20 mouse cellular contexts compared by ENCODE assay signal in genomic region chr19:23106859-23107258, GRCm38 (mm10). TPM values are rescaled to one million over a fixed set of nuclear protein-coding genes. Genes with fewer than 3 reads are reported as not detected.
DNase-seq lines count a peak whose midpoint lies in the region; ATAC-seq and TF ChIP-seq lines count a peak whose summit lies in the region.
"Had no signal": no experiment of that assay in that cellular context is flagged by ENCODE, and none has a peak within 500 bp of the region (broad histone marks: within the 10 kb centered on the region; RNA-seq: fewer than 3 reads in every experiment).

No protein-coding gene starts in this region.

- no peak overlapping the region for H3K9ac ChIP-seq in forebrain, postnatal 0 days
- no peak overlapping the region for H3K9ac ChIP-seq in forebrain, embryonic 11.5 days (ENCODE audit: low read length)
- no peak overlapping the region for H3K9ac ChIP-seq in midbrain, postnatal 0 days (replicated peaks; ENCODE audit: low read length, poor library complexity, severe bottlenecking)
- no peak overlapping the region for H3K9ac ChIP-seq in midbrain, embryonic 16.5 days (ENCODE audit: low read depth, low read length)
- H3K9ac ChIP-seq in intestine, embryonic 15.5 days, result no peak overlapping the region
- H3K9ac ChIP-seq: forebrain, embryonic 13.5 days; heart, embryonic 15.5 days; hindbrain, embryonic 15.5 days had no signal

- intact Hi-C loops in heart, postnatal 14 days (cut with DNase I), result no loop called here

- H3K9me3 ChIP-seq in forebrain, postnatal 0 days (ENCODE audit: low read length), result no peaks in the 10 kb centered on the region
- H3K9me3 ChIP-seq in forebrain, embryonic 11.5 days (ENCODE audit: control insufficient read depth, low read length), result no peaks in the 10 kb centered on the region
- H3K9me3 ChIP-seq in midbrain, postnatal 0 days (ENCODE audit: low read length), result no peaks in the 10 kb centered on the region
- H3K9me3 ChIP-seq in midbrain, embryonic 16.5 days (replicated peaks; ENCODE audit: control insufficient read depth, low read length, poor library complexity, severe bottlenecking), result no peaks in the 10 kb centered on the region
- H3K9me3 ChIP-seq in intestine, embryonic 15.5 days, result no peaks in the 10 kb centered on the region
- H3K9me3 ChIP-seq: forebrain, embryonic 13.5 days; heart, embryonic 15.5 days; hindbrain, embryonic 15.5 days had no signal

- no peaks in the 10 kb centered on the region for H3K36me3 ChIP-seq in forebrain, postnatal 0 days (ENCODE audit: insufficient read depth)
- no peaks in the 10 kb centered on the region for H3K36me3 ChIP-seq in forebrain, embryonic 11.5 days (ENCODE audit: control insufficient read depth, insufficient read depth, low read length)
- H3K36me3 ChIP-seq in midbrain, postnatal 0 days (ENCODE audit: insufficient read depth, low read length), result no peaks in the 10 kb centered on the region
- H3K36me3 ChIP-seq in midbrain, embryonic 16.5 days (ENCODE audit: control insufficient read depth, insufficient read depth, low read length), result no peaks in the 10 kb centered on the region
- no peaks in the 10 kb centered on the region for H3K36me3 ChIP-seq in intestine, embryonic 15.5 days
- H3K36me3 ChIP-seq: heart, embryonic 15.5 days; hindbrain, embryonic 15.5 days had no signal

- no peak overlapping the region for H3K4me3 ChIP-seq in forebrain, postnatal 0 days (ENCODE audit: low read depth, low read length)
- H3K4me3 ChIP-seq in forebrain, embryonic 11.5 days (ENCODE audit: low read depth, low read length), result no peak overlapping the region
- H3K4me3 ChIP-seq in midbrain, postnatal 0 days (ENCODE audit: low read depth, low read length), result no peak overlapping the region
- H3K4me3 ChIP-seq in midbrain, embryonic 16.5 days (ENCODE audit: low read depth, low read length), result no peak overlapping the region
- H3K4me3 ChIP-seq in intestine, embryonic 15.5 days (replicated peaks), result no peak overlapping the region
- H3K4me3 ChIP-seq: forebrain, embryonic 13.5 days; heart, adult 2 months; heart, embryonic 15.5 days; hindbrain, embryonic 15.5 days had no signal

- TF ChIP-seq CTCF in forebrain, postnatal 0 days (IDR thresholded peaks at IDR 0.05; ENCODE audit: low read depth), result no peak
- TF ChIP-seq CTCF in midbrain, postnatal 0 days (IDR thresholded peaks at IDR 0.05), result no peak

- H3K4me2 ChIP-seq in forebrain, postnatal 0 days (ENCODE audit: low read depth), result no peak overlapping the region
- no peak overlapping the region for H3K4me2 ChIP-seq in forebrain, embryonic 11.5 days (ENCODE audit: low read depth, low read length, severe bottlenecking)
- no peak overlapping the region for H3K4me2 ChIP-seq in midbrain, postnatal 0 days (ENCODE audit: low read depth, low read length, poor library complexity, severe bottlenecking)
- H3K4me2 ChIP-seq in midbrain, embryonic 16.5 days (ENCODE audit: low read length), result no peak overlapping the region
- H3K4me2 ChIP-seq in intestine, embryonic 15.5 days (replicated peaks), result no peak overlapping the region
- H3K4me2 ChIP-seq: forebrain, embryonic 13.5 days; heart, embryonic 11.5 days; heart, embryonic 15.5 days; hindbrain, embryonic 15.5 days had no signal

- no peaks in the 10 kb centered on the region for H3K27me3 ChIP-seq in forebrain, postnatal 0 days (ENCODE audit: insufficient read depth, low read length)
- H3K27me3 ChIP-seq in forebrain, embryonic 11.5 days (ENCODE audit: control insufficient read depth, insufficient read depth, low read length), result no peaks in the 10 kb centered on the region
- H3K27me3 ChIP-seq in midbrain, postnatal 0 days (ENCODE audit: insufficient read depth, low read length), result no peaks in the 10 kb centered on the region
- no peaks in the 10 kb centered on the region for H3K27me3 ChIP-seq in midbrain, embryonic 16.5 days (ENCODE audit: control insufficient read depth, insufficient read depth, low read depth, low read length)
- H3K27me3 ChIP-seq in intestine, embryonic 15.5 days (replicated peaks), result no peaks in the 10 kb centered on the region
- H3K27me3 ChIP-seq: forebrain, embryonic 13.5 days; heart, embryonic 15.5 days; hindbrain, embryonic 15.5 days; Patski had no signal

- WGBS in forebrain, postnatal 0 days, result 54% methylated on average over 5 of the region's 5 CpGs
- WGBS in forebrain, embryonic 11.5 days, result 87% methylated on average over 5 of the region's 5 CpGs
- WGBS in midbrain, postnatal 0 days, result 63% methylated on average over 5 of the region's 5 CpGs
- WGBS in midbrain, embryonic 16.5 days, result 71% methylated on average over 5 of the region's 5 CpGs
- WGBS in intestine, embryonic 15.5 days, result 86% methylated on average over 5 of the region's 5 CpGs

- no peaks in the 10 kb centered on the region for H3K4me1 ChIP-seq in forebrain, postnatal 0 days (ENCODE audit: insufficient read depth)
- no peaks in the 10 kb centered on the region for H3K4me1 ChIP-seq in forebrain, embryonic 11.5 days (replicated peaks; ENCODE audit: control insufficient read depth, insufficient read depth, low read length)
- H3K4me1 ChIP-seq in midbrain, postnatal 0 days (ENCODE audit: insufficient read depth, low read length), result no peaks in the 10 kb centered on the region
- H3K4me1 ChIP-seq in midbrain, embryonic 16.5 days (ENCODE audit: control insufficient read depth, insufficient read depth, low read length), result no peaks in the 10 kb centered on the region
- no peaks in the 10 kb centered on the region for H3K4me1 ChIP-seq in intestine, embryonic 15.5 days (replicated peaks)
- H3K4me1 ChIP-seq: forebrain, embryonic 13.5 days; heart, embryonic 15.5 days; hindbrain, embryonic 15.5 days had no signal

- peak; percentile 76 for ATAC-seq in forebrain, postnatal 0 days
- no peak for ATAC-seq in forebrain, embryonic 11.5 days (replicated peaks; ENCODE audit: low FRiP score)
- no peak for ATAC-seq in midbrain, postnatal 0 days (ENCODE audit: low FRiP score)
- ATAC-seq in midbrain, embryonic 16.5 days, result no peak
- ATAC-seq in intestine, embryonic 15.5 days, result no peak
- ATAC-seq: activated CD4-positive, CD25-positive, alpha-beta regulatory T cell, adult 4 months; forebrain, embryonic 13.5 days; inflammation-experienced regulatory T-cells, adult 6 months; Patski had no signal

- peak; percentile 19 for DNase-seq in forebrain, postnatal 0 days
- no peak for DNase-seq in forebrain, embryonic 11.5 days (ENCODE audit: low spot score)
- DNase-seq in midbrain, postnatal 0 days (ENCODE audit: low spot score), result peak; percentile 34
- peak; percentile 59 for DNase-seq in fibroblast of lung, adult 2 months (ENCODE audit: low read depth)
- no peak for DNase-seq in heart, postnatal 14 days
- DNase-seq: adrenal gland, postnatal 14 days; cerebellum, adult 2 months; cerebellum, postnatal 10 days; gastrocnemius, postnatal 14 days; heart, adult 2 months had no signal

- H3K27ac ChIP-seq in forebrain, postnatal 0 days (ENCODE audit: low read depth, low read length), result 0 out of 2 replicates have a peak overlapping the region, but pooled peaks have one; percentile 51
- H3K27ac ChIP-seq in forebrain, embryonic 11.5 days (ENCODE audit: low read depth, low read length), result no peak overlapping the region
- H3K27ac ChIP-seq in midbrain, postnatal 0 days (ENCODE audit: low read depth, low read length), result no peak overlapping the region
- no peak overlapping the region for H3K27ac ChIP-seq in midbrain, embryonic 16.5 days (ENCODE audit: low read length)
- H3K27ac ChIP-seq in intestine, embryonic 15.5 days, result no peak overlapping the region
- H3K27ac ChIP-seq: forebrain, embryonic 13.5 days; heart, adult 2 months; heart, embryonic 15.5 days; hindbrain, embryonic 15.5 days had no signal

RNA-seq across cellular contexts. Expression of gene Klf9, which starts 34.2 kb away (rescaled TPM):
- 22.5 and 25.9 TPM in 2 replicates for total RNA-seq in forebrain, postnatal 0 days (2014; rRNA removed)
- 10.2 and 11.4 TPM in 2 replicates for polyA plus RNA-seq in forebrain, postnatal 0 days (2015; fragmentation: Nextera tagmentation; extraction: Ambion mirVana)
- 0.86 and 0.91 TPM in 2 replicates for polyA plus RNA-seq in forebrain, embryonic 11.5 days (2014; fragmentation: Nextera tagmentation; extraction: Ambion mirVana)
- total RNA-seq in midbrain, postnatal 0 days (2014; rRNA removed), result 13.8 and 14.7 TPM in 2 replicates
- 6.3 and 7.4 TPM in 2 replicates for polyA plus RNA-seq in midbrain, postnatal 0 days (2015; fragmentation: Nextera tagmentation; extraction: Ambion mirVana)
- 2.3 and 3.1 TPM in 2 replicates for polyA plus RNA-seq in midbrain, embryonic 16.5 days (2015; fragmentation: Nextera tagmentation; extraction: Ambion mirVana)
- polyA plus RNA-seq in intestine, embryonic 15.5 days (2015; fragmentation: Nextera tagmentation; extraction: Ambion mirVana), result 3.9 and 4.6 TPM in 2 replicates
- 100 to 1,000 TPM; 137 to 150 TPM for total RNA-seq in heart, postnatal 14 days (2021)
- total RNA-seq: MEL had no signal

Comparison
In these comparisons a context has a peak if more than half of its experiments do, and no peak if none do; other contexts are left out.
1. DNase-seq: peak in forebrain, postnatal 0 days (single experiment), midbrain, postnatal 0 days (single experiment) and fibroblast of lung, adult 2 months (single experiment); none in forebrain, embryonic 11.5 days (single experiment) and heart, postnatal 14 days (0 of 2).